Mouse (Mus musculus): ENCODE data around the gene Gm11084. TPM values are rescaled to one million over a fixed set of nuclear protein-coding genes. Genes with fewer than 3 reads are reported as not detected.
"Not testable (repeated sequence)": the region's sequence is repeated elsewhere in the genome, so short reads cannot be mapped to it uniquely, and the experiment has no call there.

Gene Gm11084
- total RNA-seq, 4 experiments from 2014 or later, result not detected

- DNase-seq (ENCODE audit: low spot score in 2 of 2), result peak; percentile 75 to 78
Measured at GRCm38 (mm10) chr2:72995346-72996097, 9.0 kb upstream of the Gm11084 start.

- DNase-seq (ENCODE audit: low spot score in 2 of 2), result no peak
Measured at GRCm38 (mm10) chr2:72994165-72994564, 7.6 kb upstream of the Gm11084 start.

- DNase-seq (ENCODE audit: low spot score in 2 of 2), result no peak
Measured at GRCm38 (mm10) chr2:72992497-72992896, 6.0 kb upstream of the Gm11084 start.

GRCm38 (mm10) chr2:72988945-72989344, 2.4 kb upstream of the Gm11084 start:
- DNase-seq (ENCODE audit: low spot score in 2 of 2), result not testable (repeated sequence)

GRCm38 (mm10) chr2:72985516-72985915, 1.0 kb downstream of the Gm11084 start:
- no peak for DNase-seq (ENCODE audit: low spot score in 2 of 2)

GRCm38 (mm10) chr2:72984806-72985205, 1.7 kb downstream of the Gm11084 start:
- DNase-seq (ENCODE audit: low spot score in 2 of 2), result no peak

GRCm38 (mm10) chr2:72983211-72983610, 3.3 kb downstream of the Gm11084 start:
- no peak for DNase-seq (ENCODE audit: low spot score in 2 of 2)

- no peak for DNase-seq (ENCODE audit: low spot score in 2 of 2)
Measured at GRCm38 (mm10) chr2:72982110-72982785, 4.3 kb downstream of the Gm11084 start.

GRCm38 (mm10) chr2:72981441-72982109, 4.9 kb downstream of the Gm11084 start:
- no peak for DNase-seq (ENCODE audit: low spot score in 2 of 2)

- DNase-seq (ENCODE audit: low spot score in 2 of 2), result no peak
Measured at GRCm38 (mm10) chr2:72981075-72981420, 5.5 kb downstream of the Gm11084 start.

GRCm38 (mm10) chr2:72980337-72981074, 6.0 kb downstream of the Gm11084 start, which contains the start of gene Sp3:
TSS of gene Sp3 (minus strand) at chr2:72980446.
- DNase-seq (ENCODE audit: low spot score in 2 of 2), result peak; percentile 96 to 97

- DNase-seq (ENCODE audit: low spot score in 2 of 2), result peak; percentile 60 to 64
Measured at GRCm38 (mm10) chr2:72979659-72980071, 6.9 kb downstream of the Gm11084 start.

GRCm38 (mm10) chr2:72978901-72979658, 7.4 kb downstream of the Gm11084 start:
- peak; percentile 76 to 78 for DNase-seq (ENCODE audit: low spot score in 2 of 2)

GRCm38 (mm10) chr2:72978473-72978872, 8.0 kb downstream of the Gm11084 start:
- peak in 1 of 2 experiments; percentile 6 for DNase-seq (ENCODE audit: low spot score in 2 of 2)

GRCm38 (mm10) chr2:72977272-72977671, 9.2 kb downstream of the Gm11084 start:
- no peak for DNase-seq (ENCODE audit: low spot score in 2 of 2)

GRCm38 (mm10) chr2:72976036-72976435, 10.5 kb downstream of the Gm11084 start:
- no peak for DNase-seq (ENCODE audit: low spot score in 2 of 2)

GRCm38 (mm10) chr2:72970831-72971230, 15.7 kb downstream of the Gm11084 start:
- DNase-seq (ENCODE audit: low spot score in 2 of 2), result no peak

- DNase-seq (ENCODE audit: low spot score in 2 of 2), result no peak
Measured at GRCm38 (mm10) chr2:72970302-72970701, 16.2 kb downstream of the Gm11084 start.

GRCm38 (mm10) chr2:72968536-72968935, 18.0 kb downstream of the Gm11084 start:
- no peak for DNase-seq (ENCODE audit: low spot score in 2 of 2)

GRCm38 (mm10) chr2:72965450-72965849, 21.1 kb downstream of the Gm11084 start:
- DNase-seq (ENCODE audit: low spot score in 2 of 2), result no peak

GRCm38 (mm10) chr2:72956415-72956814, 30.1 kb downstream of the Gm11084 start:
- DNase-seq (ENCODE audit: low spot score in 2 of 2), result no peak

Data from layer of hippocampus, adult 8-10 months (tissue).